28 mouse cellular contexts compared by ENCODE assay signal in genomic region chr14:114166005-114166404, GRCm38 (mm10).
"Had no signal": no experiment of that assay in that cellular context is flagged by ENCODE, and none has a peak within 500 bp of the region (broad histone marks: within the 10 kb centered on the region; RNA-seq: fewer than 3 reads in every experiment).

No protein-coding gene starts in this region.

- H3K27ac ChIP-seq: embryonic facial prominence, embryonic 10.5 days; embryonic facial prominence, embryonic 12.5 days; embryonic facial prominence, embryonic 13.5 days; embryonic facial prominence, embryonic 15.5 days; forebrain, embryonic 10.5 days; forebrain, embryonic 12.5 days; forebrain, embryonic 13.5 days; forebrain, embryonic 15.5 days; gastrocnemius, adult 2 months; heart, adult 2 months had no signal

- H3K4me1 ChIP-seq: embryonic facial prominence, embryonic 10.5 days; embryonic facial prominence, embryonic 12.5 days; embryonic facial prominence, embryonic 13.5 days; embryonic facial prominence, embryonic 15.5 days; forebrain, embryonic 10.5 days; forebrain, embryonic 12.5 days; forebrain, embryonic 13.5 days; forebrain, embryonic 15.5 days had no signal

- H3K27me3 ChIP-seq: embryonic facial prominence, embryonic 12.5 days; embryonic facial prominence, embryonic 13.5 days; embryonic facial prominence, embryonic 15.5 days; forebrain, embryonic 12.5 days; forebrain, embryonic 13.5 days; forebrain, embryonic 15.5 days had no signal

- H3K9me3 ChIP-seq: embryonic facial prominence, embryonic 10.5 days; embryonic facial prominence, embryonic 12.5 days; embryonic facial prominence, embryonic 13.5 days; embryonic facial prominence, embryonic 15.5 days; forebrain, embryonic 10.5 days; forebrain, embryonic 12.5 days; forebrain, embryonic 13.5 days; forebrain, embryonic 15.5 days had no signal

- ATAC-seq: forebrain, embryonic 13.5 days; forebrain, embryonic 14.5 days; forebrain, embryonic 15.5 days; forebrain, embryonic 16.5 days; forebrain, postnatal 0 days had no signal

- DNase-seq: cerebellum, adult 2 months; cerebellum, adult 8-10 months; cerebellum, adult 9-10 months; cerebellum, adult 9-11 months; cerebellum, postnatal 10 days; cerebellum, postnatal 14 days; cerebellum, postnatal 25 days; cerebellum, postnatal 36 days; forebrain, postnatal 0 days; gastrocnemius, adult 2 months; gastrocnemius, postnatal 10 days; gastrocnemius, postnatal 14 days; gastrocnemius, postnatal 25 days; gastrocnemius, postnatal 36 days; heart, adult 11 months; heart, adult 18-20 months; heart, adult 2 months had no signal

- H3K4me3 ChIP-seq: embryonic facial prominence, embryonic 10.5 days; embryonic facial prominence, embryonic 12.5 days; embryonic facial prominence, embryonic 13.5 days; embryonic facial prominence, embryonic 15.5 days; erythroblast, embryonic 14.5 days; forebrain, embryonic 10.5 days; forebrain, embryonic 12.5 days; forebrain, embryonic 13.5 days; forebrain, embryonic 15.5 days; gastrocnemius, adult 2 months; heart, adult 2 months had no signal

- H3K9ac ChIP-seq: embryonic facial prominence, embryonic 12.5 days; embryonic facial prominence, embryonic 13.5 days; embryonic facial prominence, embryonic 15.5 days; forebrain, embryonic 12.5 days; forebrain, embryonic 13.5 days; forebrain, embryonic 15.5 days; forebrain, postnatal 0 days had no signal

- H3K4me2 ChIP-seq: embryonic facial prominence, embryonic 12.5 days; embryonic facial prominence, embryonic 13.5 days; embryonic facial prominence, embryonic 15.5 days; forebrain, embryonic 12.5 days; forebrain, embryonic 13.5 days; forebrain, embryonic 15.5 days had no signal

- H3K36me3 ChIP-seq: embryonic facial prominence, embryonic 10.5 days; embryonic facial prominence, embryonic 12.5 days; embryonic facial prominence, embryonic 13.5 days; embryonic facial prominence, embryonic 15.5 days; forebrain, embryonic 10.5 days; forebrain, embryonic 12.5 days; forebrain, embryonic 15.5 days had no signal
